Mouse (Mus musculus) T-helper 17 cell (primary cell): ENCODE data around the gene Lst1.

Experiments used
- in situ Hi-C, 2 experiments: fragments of 300-600 bp; cut with MboI, MseI; formaldehyde crosslinking; loops; 1 replicate in 1 of 2; 2 replicates in 1 of 2; pipeline ENCODE4 v1.15.1; 2025; ENCODE audit warnings: high pct_unique_total_duplicates in 2 of 2

Lst1 gene

DNA sequence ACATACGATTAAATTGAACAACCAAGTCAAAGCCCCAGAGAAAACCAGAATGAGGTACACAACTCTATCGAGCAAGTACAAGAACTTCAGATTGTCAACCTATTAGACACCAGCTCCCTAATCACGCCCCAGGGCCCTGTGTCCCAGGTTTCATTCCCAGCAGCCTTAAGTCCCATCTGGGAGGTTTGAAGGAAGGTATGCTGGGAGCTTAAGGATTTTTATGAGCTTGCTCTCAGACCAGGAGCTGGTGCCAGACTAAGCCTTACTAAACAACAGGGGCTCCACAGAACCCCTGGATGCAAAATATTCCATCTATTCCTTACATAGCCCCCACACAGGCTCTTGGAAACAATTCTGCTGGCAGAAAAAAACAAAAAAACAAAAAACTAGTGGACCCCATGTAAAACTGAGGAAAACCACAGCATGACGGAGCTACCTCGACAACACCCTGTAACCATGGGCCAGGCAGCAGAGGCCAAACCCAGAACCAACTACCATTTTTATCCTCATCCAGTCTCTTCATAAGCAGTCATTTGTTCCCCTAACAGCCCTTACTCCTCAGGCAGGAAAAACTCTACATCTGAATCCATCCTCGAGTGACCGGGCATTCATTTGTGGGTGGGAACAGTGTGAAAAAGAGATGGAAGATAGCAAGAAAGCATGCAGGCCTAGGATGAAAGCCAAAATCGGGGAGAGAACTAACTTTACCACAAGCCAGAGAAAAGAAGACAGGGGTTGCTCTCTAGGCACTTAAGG, 24.7 kb downstream of the Lst1 start:
- in situ Hi-C loops = no loop called here

DNA sequence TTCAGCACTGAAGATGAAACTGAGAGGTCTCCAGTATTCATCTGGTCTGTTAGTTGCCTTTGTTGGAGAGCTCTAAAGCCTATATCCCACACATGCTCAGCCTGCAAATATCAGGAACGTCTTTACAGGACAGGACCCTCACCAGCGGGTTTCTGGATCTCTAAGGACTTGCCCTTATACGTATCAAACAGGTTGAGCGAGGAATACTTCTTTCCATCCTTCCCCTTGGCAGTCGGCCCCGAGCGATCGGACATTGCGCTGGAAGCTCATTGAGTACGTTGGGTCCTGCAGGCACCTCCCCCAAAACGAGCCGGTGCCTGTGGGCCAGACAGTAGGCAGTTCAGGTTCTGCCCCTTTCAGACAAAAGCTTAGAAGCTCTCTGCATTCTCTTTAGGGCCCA, 25.5 kb downstream of the Lst1 start:
- in situ Hi-C loops = no loop called here

DNA sequence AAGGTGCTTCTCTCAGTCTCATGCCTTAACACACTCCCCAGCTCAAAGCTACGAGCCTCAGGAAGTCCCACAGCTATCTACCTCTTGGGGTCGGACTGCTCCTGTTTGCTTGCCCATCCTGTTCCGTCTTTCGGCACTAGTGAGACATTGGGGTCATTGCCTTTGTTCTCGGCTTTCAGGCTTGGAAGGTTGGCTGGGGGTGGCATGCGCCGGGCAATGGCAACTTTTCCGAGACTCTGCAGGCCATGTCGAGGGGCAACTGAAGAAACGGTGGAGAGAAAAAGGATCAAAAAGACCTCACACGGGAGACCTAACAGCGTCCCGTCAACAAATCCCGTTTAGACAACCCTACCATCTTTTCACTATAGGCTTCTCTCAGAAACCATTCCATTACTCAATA, 26.1 kb downstream of the Lst1 start:
- in situ Hi-C loops = no loop called here

DNA sequence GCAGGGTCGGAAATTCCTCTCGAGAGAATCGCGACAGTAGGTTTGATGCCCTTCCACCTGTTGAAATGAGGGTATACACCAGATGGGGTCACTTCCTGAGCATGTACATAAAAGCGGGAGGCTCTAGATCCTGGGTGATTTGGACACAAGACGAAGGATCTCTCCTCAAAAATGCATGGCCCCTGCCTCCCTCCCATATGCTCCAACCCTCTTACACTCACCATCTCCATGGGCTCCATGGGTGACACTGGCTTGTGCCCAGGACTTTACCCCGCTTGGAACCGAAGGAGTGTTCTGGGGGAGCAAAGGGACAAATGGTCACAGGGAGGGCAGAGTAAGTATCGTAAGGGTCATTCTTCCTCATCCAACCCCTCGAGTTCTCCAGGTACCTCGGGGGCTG, 26.8 kb downstream of the Lst1 start:
- in situ Hi-C loops = no loop called here

DNA sequence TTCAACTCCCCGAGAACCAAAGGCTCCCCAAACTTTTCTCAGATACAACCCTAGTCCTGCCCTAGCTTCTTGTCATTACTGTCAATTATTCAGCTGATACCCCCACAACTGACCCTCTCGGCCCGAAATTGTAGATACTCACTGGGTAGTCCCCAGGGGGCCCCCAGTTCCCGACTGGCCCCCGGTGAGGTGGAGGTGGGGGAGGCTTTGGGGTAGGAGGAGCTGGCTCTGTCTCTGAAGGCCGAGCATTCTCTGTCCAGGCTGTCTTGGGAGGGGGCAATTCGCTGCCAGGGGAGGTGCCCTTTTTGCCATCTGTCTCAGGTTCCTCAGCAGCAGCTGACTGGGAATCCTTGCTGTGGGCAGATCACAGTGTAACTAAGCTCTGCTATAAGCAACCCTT, 28.6 kb downstream of the Lst1 start:
- in situ Hi-C loops = no loop called here

DNA sequence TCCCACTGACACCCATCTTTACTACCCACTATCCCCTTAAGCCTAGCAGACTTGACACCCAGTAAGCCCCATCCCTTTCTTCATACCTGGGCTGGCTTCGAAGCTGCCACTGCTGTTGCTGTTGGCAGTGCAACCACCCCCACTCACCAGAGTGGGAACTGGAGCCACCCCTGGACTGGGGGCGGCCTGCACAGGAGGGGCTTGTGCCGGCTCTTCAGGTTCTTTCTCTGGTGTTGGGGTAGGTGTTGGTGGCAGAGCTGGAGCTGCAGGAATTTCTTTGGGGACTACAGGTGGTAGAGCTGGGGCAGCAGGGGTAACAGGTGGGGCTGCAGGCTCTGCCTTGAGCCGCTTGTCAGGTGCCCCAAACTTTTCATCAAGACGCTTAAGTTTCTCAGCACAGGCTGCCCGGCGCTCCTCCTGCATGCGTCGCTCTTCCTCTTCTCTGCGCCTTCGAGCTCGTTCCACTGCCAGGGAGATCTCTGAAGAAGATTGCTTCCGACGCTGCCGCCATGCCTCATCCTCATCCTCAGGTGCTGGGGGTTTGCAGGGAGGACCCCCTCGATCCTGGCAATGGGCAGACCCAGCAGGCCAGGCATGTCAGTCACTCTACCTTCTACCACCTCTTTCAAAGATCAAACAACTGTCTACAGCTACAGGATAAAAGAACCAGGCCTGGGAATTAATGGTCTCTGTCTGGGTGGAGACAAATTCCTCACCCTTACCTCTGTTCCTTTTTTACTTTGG, 29.2 kb downstream of the Lst1 start:
- in situ Hi-C loops = no loop called here

DNA sequence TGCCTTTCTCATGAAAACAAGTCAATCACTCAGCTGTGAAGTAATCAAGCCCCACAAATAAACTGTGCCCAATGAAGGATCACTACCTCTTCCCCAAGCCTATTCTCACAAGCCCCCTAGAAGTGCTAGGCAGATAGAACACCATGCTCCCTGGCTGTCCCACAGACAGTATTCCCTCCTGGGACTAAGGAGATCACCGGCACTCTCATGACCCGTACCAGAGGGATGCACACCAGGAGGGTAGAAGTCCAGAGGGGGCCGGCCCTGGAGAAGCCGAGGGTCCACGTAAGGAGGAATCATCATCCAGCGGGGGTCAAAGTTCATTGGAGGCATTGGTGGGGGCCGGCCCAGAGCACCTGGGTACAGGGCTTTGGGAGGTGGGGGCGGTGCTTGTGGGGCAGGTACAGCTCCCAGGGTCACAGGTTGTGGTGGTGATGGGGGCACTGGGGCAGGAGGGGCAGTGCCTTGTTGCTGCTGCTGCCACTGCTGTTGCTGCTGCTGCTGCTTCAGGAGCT, 30.5 kb downstream of the Lst1 start:
- in situ Hi-C loops = no loop called here

DNA sequence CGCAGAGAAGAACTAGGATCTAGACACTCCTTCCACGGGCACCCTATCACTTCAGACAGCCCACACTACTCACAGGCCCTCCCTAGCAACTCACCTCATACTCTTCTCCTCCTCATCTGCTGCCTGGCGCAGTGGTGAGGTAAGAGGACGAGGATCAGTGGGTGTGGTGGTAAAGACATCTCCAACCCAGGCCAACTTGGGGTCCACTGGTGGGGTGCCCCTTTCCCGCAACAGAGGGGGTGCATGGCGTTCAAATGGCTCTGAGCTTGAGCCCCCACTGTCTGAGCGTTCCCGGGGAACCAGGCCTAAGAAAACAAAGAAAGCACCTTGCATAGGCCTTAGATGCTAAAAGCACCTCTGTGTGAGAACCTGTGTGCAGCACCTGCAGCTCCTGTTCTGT, 31.0 kb downstream of the Lst1 start:
- in situ Hi-C loops = no loop called here

DNA sequence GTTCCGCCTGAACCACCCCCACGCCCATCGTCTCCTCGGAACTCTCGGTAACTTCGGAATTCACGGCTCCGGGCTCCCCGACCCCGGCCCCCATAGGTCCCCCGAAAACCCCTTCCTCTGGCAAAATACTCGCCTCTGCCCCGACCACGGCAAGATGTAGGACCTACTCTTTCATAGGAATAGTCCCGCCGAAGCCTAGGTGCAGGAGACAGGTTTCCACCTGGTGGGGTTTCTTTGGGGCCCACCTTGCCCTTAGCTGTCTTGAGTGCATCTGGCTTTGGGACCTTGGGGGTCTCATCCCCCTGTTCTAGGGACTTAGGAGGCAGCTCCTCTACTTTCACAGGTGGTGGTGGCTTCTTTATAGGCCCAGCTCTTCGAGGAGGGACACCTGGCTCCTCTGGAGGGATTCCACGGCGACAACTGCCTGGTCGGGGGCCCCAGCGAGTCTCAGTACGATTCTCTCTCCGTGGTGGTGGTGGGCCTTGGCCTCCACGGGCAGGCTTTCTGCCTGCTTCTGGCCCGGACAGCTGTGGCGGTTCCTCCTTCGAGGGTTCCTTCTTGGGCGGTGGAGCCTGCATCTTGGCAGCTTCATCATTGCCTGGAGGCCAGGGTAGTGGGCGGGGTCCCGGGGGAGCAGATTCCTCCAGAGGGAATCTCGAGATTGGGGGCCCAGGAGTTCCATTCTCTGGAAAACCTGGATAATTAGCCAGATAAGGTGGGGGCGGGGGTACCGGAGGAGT, 31.6 kb downstream of the Lst1 start:
- in situ Hi-C loops = no loop called here

DNA sequence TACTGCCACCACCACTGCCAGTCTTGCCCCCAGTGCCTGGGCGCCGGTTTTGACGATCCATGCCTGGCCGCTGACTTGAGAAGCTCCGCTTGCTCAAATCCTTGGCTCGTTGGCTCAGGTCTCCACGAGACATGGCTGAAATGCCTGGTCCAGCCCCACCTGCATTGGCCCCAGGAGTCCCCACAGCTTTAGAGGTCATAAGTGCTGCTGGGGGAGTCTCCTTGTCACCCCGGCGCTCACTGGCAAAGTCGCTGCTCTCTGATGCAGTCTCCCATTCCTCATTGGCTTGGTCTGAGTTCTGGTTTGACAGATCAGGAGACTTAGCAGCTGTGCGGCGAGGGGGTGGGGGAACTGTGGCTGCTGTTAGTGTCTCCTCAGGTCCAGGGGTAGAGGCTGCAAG, 32.8 kb downstream of the Lst1 start:
- in situ Hi-C loops = no loop called here

DNA sequence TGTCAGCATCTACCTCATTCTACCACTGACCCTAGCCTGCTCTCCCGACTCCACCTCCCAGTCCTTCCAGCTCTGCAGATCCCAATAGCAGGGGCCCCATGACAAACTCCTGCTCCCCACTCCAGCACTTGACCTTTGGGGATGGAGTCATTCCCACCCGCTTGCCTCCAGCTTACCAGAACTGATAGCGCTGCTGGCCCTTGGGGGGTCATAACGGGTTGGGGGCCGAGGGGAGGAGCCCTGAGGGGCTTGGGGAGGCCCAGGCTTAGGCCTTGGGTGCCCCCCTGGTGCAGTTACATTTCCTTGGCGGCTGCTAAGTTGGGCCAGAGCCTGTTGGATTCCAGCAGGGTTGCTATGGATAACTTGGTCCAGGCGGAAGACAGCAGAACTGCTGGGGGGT, 33.6 kb downstream of the Lst1 start:
- in situ Hi-C loops = no loop called here

DNA sequence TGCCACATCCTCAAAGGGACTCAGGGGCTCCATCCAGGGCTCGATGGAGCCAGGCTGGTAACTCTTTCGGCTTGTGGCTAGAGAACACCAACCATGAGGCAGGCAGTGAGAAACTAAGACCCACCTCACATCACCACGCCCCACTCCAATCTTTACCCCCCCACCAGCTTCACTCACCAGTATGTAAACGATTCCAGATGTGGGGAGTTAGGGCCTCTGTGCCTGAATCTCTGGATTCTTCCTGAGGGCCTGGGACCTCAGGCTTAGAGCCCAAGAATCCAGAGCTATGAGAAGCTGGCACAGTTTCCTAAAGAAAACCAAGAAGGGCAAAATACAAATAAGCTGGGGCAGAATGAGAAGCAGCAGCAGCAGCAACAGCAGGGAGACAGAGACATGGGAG, 34.3 kb downstream of the Lst1 start:
- in situ Hi-C loops = no loop called here

DNA sequence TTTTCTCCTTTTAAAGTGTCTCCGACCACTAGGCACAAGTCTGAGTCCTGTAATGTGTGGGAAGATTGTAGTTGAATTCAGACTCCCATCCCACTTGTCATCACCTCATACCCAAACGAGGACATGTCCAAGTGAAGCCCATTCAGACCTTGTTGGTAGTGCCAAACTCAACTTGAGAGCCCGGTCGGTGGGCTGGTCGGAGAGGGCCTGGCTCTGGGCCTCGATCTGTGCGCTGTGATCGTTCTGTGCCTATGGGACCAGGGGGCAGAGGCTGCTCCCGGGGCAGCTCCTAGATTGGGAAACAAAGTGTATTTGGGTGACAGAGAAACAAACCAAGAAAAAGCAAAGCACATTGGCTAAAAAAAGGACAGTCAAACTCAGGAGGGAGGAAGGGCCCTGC, 35.2 kb downstream of the Lst1 start:
- in situ Hi-C loops = no loop called here

DNA sequence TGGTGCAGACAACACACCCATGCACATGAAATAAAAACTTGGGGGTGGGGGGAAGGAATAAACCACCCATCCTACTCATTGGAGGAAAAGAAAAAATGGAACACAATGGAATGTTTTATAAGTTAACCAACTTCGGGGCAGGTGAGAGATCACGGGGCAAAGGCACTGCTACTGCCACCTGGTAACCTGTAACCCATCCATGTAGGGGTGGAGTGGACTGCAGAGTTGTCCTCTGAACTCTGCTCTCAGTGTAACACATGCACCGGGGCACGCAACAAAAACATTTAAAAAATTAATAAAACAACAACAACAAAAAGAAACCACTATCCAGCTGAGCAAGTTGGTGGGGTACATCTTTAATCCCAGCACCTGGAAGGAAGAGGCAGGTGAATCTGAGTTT, 36.1 kb downstream of the Lst1 start:
- in situ Hi-C loops = no loop called here

DNA sequence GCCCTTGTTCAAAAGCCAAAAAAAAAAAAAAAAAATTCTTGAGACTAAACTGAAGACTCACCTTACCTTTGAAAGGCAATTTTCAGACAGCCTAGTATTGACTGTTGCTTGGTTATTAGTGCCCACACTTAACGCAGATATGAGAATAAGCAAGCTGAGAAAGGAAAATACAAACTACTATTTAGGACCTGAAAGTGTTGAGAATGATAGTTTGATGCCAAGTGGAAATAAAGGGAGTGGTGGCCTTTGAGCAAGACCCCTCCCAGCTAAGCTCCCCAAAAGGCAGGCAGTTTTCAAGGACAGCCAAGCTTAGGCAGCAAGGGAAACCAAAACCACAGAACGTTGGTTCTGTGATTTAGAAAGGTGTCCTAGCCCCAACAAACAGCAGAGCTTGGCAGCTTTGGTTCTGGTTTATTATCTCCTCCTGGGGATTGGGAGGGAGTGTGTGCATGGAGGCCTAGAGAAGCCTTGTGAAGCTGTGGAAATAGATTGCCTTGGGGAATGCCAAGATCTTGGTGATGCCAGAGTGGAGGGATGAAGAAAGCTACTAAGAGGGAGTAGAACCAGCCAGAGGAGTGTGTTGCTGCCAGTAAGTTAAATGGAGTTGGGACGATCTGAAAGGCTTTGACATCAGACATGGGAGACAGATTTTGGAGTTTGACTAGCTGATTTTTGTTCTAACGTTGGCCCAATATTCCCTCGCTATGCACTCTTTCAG, 40.2 kb downstream of the Lst1 start:
- in situ Hi-C loops = no loop called here

DNA sequence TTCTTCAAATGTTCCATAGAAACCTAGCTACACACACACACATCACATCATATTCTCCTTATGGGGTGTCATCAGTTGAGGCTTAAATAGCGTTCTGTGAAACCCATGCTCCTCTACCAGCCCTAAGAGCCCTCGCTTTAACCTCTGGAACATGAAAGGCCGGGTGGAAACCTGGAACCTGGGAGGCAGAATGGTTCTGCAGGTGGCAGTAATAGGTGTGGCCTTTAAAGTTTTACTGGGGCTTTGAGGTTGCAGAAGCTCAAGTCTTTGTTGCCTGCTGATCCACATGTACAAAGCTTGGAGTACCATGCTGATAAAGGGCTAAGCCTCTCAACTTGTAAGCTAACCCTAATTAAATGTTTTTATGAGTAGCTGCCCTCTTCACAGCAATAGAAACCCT, 40.9 kb downstream of the Lst1 start:
- in situ Hi-C loops = no loop called here

DNA sequence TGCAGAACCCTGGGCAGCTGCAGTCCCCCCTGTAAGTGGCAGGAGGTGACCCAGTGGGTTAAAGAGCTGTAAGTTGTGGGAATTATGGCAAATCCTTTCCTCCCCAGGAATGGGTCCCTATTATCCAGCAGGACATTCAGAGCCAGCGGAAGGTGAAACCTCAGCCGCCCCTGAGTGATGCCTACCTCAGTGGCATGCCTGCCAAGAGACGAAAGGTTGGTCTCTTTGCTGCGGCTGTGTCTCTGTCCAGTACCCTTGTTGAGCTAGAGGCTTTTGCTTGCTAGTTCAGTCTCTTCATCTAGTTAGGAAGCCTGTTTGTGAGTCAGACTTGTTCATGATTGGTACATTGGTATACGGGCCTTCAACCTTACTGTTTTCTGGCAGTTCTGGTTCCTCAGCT, 42.1 kb downstream of the Lst1 start:
- in situ Hi-C loops = no loop called here

DNA sequence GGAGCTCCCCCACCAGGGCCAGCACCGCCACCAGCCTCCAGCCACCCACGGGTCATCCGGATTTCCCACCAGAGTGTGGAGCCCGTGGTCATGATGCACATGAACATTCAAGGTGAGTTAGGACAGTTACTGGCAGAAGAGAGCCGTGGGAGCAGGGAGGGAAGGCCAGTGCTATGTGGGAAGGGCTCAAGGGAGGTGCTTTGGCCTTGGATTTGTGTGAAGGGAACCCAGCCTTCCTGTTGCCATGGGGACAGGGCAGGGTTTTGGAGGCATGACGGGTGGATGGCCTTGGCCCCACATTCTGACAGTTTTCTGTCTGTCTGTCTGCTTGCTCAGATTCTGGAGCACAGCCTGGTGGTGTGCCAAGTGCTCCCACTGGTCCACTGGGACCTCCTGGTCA, 46.3 kb downstream of the Lst1 start:
- in situ Hi-C loops = no loop called here

DNA sequence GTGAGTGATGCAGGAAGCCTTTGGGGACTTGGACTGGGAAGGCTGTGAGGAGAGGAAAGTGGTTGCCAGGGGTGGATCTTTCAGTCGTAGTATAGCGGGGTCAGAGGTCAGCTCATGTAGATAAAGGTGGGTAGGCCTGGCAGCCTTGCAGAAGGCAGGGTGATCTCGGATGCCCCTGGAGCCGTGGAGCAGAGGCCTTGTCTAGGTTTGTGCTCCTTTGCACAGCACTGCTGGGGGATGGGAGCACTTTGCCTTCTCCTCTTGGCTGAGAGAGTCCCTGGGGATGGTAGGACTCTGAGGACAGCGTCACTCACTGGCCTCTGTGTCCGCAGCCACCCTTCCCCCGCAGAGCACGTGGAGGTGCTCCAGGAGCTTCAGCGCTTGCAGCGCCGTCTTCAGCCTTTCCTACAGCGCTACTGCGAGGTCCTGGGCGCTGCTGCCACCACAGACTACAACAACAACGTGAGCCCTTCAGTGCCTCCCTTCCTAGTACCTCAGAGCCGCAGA, 47.7 kb downstream of the Lst1 start:
- in situ Hi-C loops = no loop called here

DNA sequence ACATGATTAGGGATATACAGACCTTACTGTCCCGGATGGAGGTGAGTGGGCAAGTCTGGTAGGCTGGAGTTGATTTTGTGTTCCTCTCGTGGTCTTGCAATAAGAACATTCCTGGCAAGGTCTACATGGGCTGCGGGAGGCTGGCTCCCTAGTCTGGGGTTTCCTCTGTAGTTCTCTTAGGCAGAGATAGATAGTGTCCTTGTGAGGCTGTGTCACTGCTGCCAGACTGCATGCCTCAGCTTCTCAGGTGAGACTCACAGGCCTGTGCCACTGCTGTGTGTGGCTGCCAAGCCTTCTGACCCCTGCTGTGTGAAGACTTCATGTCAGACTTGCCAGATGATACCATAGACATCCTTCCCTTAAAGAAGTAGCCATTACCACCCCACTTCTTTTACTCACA, 49.0 kb downstream of the Lst1 start:
- in situ Hi-C loops = no loop called here

DNA sequence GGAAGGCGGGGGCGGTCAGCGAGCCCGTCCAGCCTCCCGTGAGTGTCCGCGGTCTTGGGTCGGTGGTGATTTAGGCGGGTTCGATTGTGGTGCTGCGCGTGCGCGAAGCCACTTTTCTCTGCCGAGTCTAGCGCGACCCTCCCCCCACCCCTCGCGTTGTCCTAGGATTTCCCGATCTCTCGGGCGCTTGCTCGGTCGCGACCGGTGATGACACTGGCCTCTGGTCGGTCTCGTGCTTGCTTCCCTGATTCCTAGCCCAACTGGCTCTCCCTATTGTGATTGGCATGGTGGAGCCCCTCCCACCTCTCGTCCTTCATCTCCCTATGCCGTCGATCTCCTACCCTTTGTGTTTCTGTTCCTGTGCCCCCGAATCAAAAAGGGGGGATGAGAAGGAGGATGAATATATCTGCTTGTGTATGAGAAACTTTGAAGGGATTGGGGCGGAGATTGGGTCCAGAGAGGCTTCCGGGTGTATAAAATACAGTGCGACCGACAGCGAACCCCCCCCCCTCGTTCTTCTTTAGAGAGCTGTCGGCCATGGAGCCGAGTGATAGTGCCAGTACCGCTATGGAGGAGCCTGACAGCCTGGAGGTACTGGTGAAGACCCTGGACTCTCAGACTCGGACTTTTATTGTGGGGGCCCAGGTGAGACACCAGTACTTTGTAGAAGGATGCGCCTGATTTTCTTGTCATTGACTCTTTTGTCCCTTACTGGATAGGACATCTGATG, 52.5 kb downstream of the Lst1 start:
- in situ Hi-C loops = no loop called here
